Mouse (Mus musculus): ENCODE measurements around the gene Kcnq1. TPM values are rescaled to one million over a fixed set of nuclear protein-coding genes. Genes with fewer than 3 reads are reported as not detected.
A peak's percentile ranks its signal among the peaks of the same experiment; 100 is the strongest.

Gene Kcnq1
- polyA plus RNA-seq, 1 experiment, result not detected

GRCm38 (mm10) chr7:143122191-143122590, 16.0 kb downstream of the Kcnq1 start:
- Histone ChIP-seq H3K36me3 (replicated peaks; ENCODE audit: low read length) (no peaks in the 10 kb centered on the region), H3K4me1 (peaks cover 6% of the 10 kb centered on the region; the same call in 1 of the 2 replicates), H3K27me3 (replicated peaks) (peaks cover 88% of the 10 kb centered on the region), H3K9me3 (no peaks in the 10 kb centered on the region), H3K4me3 (replicated peaks) (no peak overlapping the region)
- no peak for TF ChIP-seq GATA1 (IDR thresholded peaks at IDR 0.05; ENCODE audit: borderline replicate concordance, low read length)
- TF ChIP-seq FLI1 (IDR thresholded peaks at IDR 0.05; ENCODE audit: low read length), result no peak

DNA sequence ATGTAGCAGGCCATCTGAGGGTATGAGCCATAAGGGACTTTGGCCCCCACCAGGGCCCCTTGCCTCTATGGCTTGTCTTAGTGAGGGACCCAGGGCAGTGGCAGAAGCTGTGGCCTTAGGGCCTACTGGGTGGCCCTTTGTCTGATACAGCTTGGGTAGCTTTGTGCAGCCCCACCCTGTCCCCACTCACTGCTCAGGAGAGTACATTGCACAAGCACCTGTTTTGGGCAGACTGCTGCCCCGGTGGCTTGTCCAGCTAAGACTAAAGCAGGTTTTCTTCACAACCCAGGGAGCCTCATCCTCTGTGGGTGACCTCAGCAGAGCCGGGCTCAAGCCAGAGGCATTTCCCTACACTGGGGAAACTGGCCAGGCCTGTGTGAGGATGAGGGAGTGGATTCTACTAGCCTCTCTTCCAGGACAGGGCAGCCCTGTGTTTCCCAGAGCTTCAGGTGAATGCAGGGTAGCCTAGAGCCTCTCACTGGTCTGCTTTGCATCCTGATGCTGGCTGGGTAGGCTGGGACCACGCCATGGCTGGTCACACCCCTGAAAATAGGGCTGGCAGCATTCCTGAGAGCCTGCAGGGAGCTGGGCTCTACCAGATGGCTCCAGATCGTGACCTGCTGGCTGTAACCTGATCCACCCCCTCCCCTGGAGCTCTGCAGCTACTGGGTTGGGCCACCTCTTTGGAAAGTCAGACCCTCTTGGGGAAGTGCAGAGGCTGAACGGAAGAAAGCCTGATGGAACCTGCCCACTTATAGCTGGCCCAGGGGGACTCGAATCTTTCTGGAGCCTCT, 17.9 kb downstream of the Kcnq1 start:
- no peak for TF ChIP-seq FLI1 (IDR thresholded peaks at IDR 0.05; ENCODE audit: low read length)
- TF ChIP-seq GATA1 (IDR thresholded peaks at IDR 0.05; ENCODE audit: borderline replicate concordance, low read length), result no peak
- Histone ChIP-seq H3K4me1 (peaks cover 6% of the 10 kb centered on the region; the same call in 1 of the 2 replicates), H3K4me3 (replicated peaks) (no peak overlapping the region), H3K9me3 (no peaks in the 10 kb centered on the region), H3K27me3 (replicated peaks) (peaks cover 79% of the 10 kb centered on the region), H3K36me3 (replicated peaks; ENCODE audit: low read length) (no peaks in the 10 kb centered on the region)

DNA sequence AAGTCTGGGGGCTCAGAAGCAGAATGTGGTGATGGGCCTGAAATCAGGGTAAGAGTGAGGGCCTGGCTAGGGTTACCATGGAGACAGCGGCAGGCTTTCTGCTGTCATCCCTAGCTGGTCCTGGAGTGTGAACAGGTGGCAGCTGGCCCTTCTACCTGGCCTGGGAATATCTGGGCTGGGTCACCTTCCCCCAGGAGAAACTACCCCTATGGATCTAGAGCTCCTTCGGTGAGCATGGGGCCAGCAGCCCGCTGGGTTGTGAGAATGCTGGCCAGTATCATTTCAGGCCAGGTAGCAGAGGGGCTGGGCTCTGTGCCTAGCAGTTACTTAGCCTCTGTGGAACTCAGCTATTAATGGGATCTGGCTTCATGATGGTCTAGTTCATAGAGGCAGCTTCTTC, 18.7 kb downstream of the Kcnq1 start:
- Histone ChIP-seq H3K4me3 (replicated peaks) (no peak overlapping the region), H3K27me3 (replicated peaks) (peaks cover 80% of the 10 kb centered on the region), H3K36me3 (replicated peaks; ENCODE audit: low read length) (no peaks in the 10 kb centered on the region), H3K9me3 (no peaks in the 10 kb centered on the region), H3K4me1 (peaks cover 3% of the 10 kb centered on the region; the same call in 1 of the 2 replicates)
- TF ChIP-seq FLI1 (IDR thresholded peaks at IDR 0.05; ENCODE audit: low read length), result no peak
- TF ChIP-seq GATA1 (IDR thresholded peaks at IDR 0.05; ENCODE audit: borderline replicate concordance, low read length), result no peak

GRCm38 (mm10) chr7:143132815-143133214, 26.7 kb downstream of the Kcnq1 start:
- TF ChIP-seq FLI1 (IDR thresholded peaks at IDR 0.05; ENCODE audit: low read length) (no peak), GATA1 (IDR thresholded peaks at IDR 0.05; ENCODE audit: borderline replicate concordance, low read length) (no peak)
- Histone ChIP-seq H3K4me3 (replicated peaks) (peak overlapping the region; percentile 11), H3K27me3 (replicated peaks) (peaks cover 63% of the 10 kb centered on the region), H3K36me3 (replicated peaks; ENCODE audit: low read length) (no peaks in the 10 kb centered on the region), H3K4me1 (peaks cover 24% of the 10 kb centered on the region), H3K9me3 (no peaks in the 10 kb centered on the region)

DNA sequence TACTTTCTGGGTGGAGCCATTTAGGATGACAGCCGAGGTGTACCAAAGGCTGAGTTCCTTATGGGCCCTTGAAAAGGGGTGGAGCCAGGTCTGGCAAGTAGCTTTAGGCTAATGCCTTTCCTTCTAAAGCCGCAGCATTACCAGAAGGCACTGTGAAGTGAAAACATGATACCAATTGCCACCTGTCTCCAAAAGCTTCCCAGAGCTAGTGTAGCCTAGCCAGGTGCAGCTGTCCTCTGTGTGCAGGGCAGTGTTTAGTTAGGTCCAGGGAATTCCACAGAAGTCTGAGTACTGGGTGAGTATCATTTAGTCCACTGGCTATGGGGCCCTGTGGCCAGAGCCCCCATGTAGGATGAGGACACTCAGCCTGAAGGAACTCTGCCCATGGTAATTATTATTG, 30.0 kb downstream of the Kcnq1 start:
- Histone ChIP-seq H3K4me3 (replicated peaks) (no peak overlapping the region), H3K27me3 (replicated peaks) (peaks cover 62% of the 10 kb centered on the region), H3K4me1 (peaks cover 30% of the 10 kb centered on the region), H3K36me3 (replicated peaks; ENCODE audit: low read length) (no peaks in the 10 kb centered on the region), H3K9me3 (no peaks in the 10 kb centered on the region)
- TF ChIP-seq FLI1 (IDR thresholded peaks at IDR 0.05; ENCODE audit: low read length) (no peak), GATA1 (IDR thresholded peaks at IDR 0.05; ENCODE audit: borderline replicate concordance, low read length) (no peak)

DNA sequence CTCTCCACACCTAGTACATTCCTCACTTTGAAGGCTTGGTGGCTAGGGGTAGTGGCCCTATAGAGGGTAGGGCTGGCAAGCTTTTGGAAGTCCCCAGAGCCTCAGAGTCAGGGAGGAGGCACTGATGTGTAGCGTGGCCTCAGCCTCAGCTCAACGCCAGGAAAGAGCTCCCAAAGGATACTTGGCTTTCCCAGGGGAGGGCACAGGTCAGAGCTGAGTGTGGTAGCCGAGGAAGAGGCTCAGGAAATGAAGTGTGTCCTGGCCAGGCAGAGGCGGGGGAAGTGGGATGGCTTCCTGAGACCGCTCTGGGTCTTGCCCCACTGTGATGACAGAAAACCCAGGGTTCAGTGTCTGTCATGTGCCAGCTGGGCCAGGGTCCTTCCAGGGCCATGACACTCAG, 30.4 kb downstream of the Kcnq1 start:
- peaks cover 62% of the 10 kb centered on the region for H3K27me3 ChIP-seq (replicated peaks)
- H3K4me3 ChIP-seq (replicated peaks), result no peak overlapping the region
- TF ChIP-seq GATA1 (IDR thresholded peaks at IDR 0.05; ENCODE audit: borderline replicate concordance, low read length) (no peak), FLI1 (IDR thresholded peaks at IDR 0.05; ENCODE audit: low read length) (no peak)
- peaks cover 30% of the 10 kb centered on the region for H3K4me1 ChIP-seq
- H3K36me3 ChIP-seq (replicated peaks; ENCODE audit: low read length), result no peaks in the 10 kb centered on the region
- H3K9me3 ChIP-seq, result no peaks in the 10 kb centered on the region

- TF ChIP-seq FLI1 (IDR thresholded peaks at IDR 0.05; ENCODE audit: low read length) (no peak), GATA1 (IDR thresholded peaks at IDR 0.05; ENCODE audit: borderline replicate concordance, low read length) (no peak)
- H3K27me3 ChIP-seq (replicated peaks), result peaks cover 77% of the 10 kb centered on the region
- no peaks in the 10 kb centered on the region for H3K36me3 ChIP-seq (replicated peaks; ENCODE audit: low read length)
- H3K9me3 ChIP-seq, result no peaks in the 10 kb centered on the region
- peaks cover 25% of the 10 kb centered on the region for H3K4me1 ChIP-seq
- no peak overlapping the region for H3K4me3 ChIP-seq (replicated peaks)
Observed at GRCm38 (mm10) chr7:143138789-143139188, 32.6 kb downstream of the Kcnq1 start.

GRCm38 (mm10) chr7:143139932-143140331, 33.8 kb downstream of the Kcnq1 start:
- Histone ChIP-seq H3K9me3 (no peaks in the 10 kb centered on the region), H3K36me3 (replicated peaks; ENCODE audit: low read length) (no peaks in the 10 kb centered on the region), H3K27me3 (replicated peaks) (peaks cover 82% of the 10 kb centered on the region), H3K4me3 (replicated peaks) (no peak overlapping the region), H3K4me1 (peaks cover 25% of the 10 kb centered on the region)
- no peak for TF ChIP-seq FLI1 (IDR thresholded peaks at IDR 0.05; ENCODE audit: low read length)
- TF ChIP-seq GATA1 (IDR thresholded peaks at IDR 0.05; ENCODE audit: borderline replicate concordance, low read length), result no peak

- TF ChIP-seq GATA1 (IDR thresholded peaks at IDR 0.05; ENCODE audit: borderline replicate concordance, low read length) (no peak), FLI1 (IDR thresholded peaks at IDR 0.05; ENCODE audit: low read length) (no peak)
- peaks cover 81% of the 10 kb centered on the region for H3K27me3 ChIP-seq (replicated peaks)
- H3K4me3 ChIP-seq (replicated peaks), result no peak overlapping the region
- peaks cover 5% of the 10 kb centered on the region; the same call in 1 of the 2 replicates for H3K4me1 ChIP-seq
- no peaks in the 10 kb centered on the region for H3K9me3 ChIP-seq
- no peaks in the 10 kb centered on the region for H3K36me3 ChIP-seq (replicated peaks; ENCODE audit: low read length)
Observed at GRCm38 (mm10) chr7:143142680-143143079, 36.5 kb downstream of the Kcnq1 start.

DNA sequence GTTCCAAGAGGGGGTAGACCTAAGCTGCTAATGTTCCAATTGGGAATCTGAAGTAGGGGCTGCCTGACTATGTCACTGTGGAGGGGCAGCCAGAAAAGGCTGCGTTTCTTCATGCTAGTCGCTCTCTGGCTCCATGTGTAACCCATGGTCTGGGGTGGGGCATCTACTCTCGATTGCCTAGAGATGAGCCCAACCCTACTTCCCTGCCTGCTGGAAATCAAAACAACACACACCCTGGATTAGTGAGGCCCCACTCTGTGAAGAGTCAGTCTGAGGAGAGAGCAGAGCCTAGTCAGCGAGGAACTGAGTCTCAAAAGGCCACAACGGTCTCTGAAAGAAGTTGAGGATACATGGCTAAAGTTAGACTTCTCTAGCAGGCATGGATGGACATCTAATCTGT, 40.9 kb downstream of the Kcnq1 start:
- Histone ChIP-seq H3K4me3 (replicated peaks) (no peak overlapping the region), H3K27me3 (replicated peaks) (peaks cover 88% of the 10 kb centered on the region), H3K9me3 (no peaks in the 10 kb centered on the region), H3K4me1 (peaks cover 7% of the 10 kb centered on the region), H3K36me3 (replicated peaks; ENCODE audit: low read length) (no peaks in the 10 kb centered on the region)
- TF ChIP-seq GATA1 (IDR thresholded peaks at IDR 0.05; ENCODE audit: borderline replicate concordance, low read length) (no peak), FLI1 (IDR thresholded peaks at IDR 0.05; ENCODE audit: low read length) (no peak)
